Mouse (Mus musculus) ES-Bruce4 (cell line): ENCODE measurements around the gene Acer3. TPM values are rescaled to one million over a fixed set of nuclear protein-coding genes. Genes with fewer than 3 reads are reported as not detected.
A peak's percentile ranks its signal among the peaks of the same experiment; 100 is the strongest.

Experiments
- H3K27ac ChIP-seq: 2 replicates; pipeline ENCODE4 v1.5.1; 2012; ENCODE audit warnings: low read length, inconsistent platforms; ENCODE audit not compliant: insufficient read depth
- H3K27me3 ChIP-seq: 2 replicates; pipeline ENCODE4 v1.6.1; 2012; ENCODE audit warnings: mild to moderate bottlenecking, low read length, inconsistent platforms; ENCODE audit not compliant: control insufficient read depth, poor library complexity, insufficient read depth, severe bottlenecking
- H3K36me3 ChIP-seq: 2 replicates; pipeline ENCODE4 v1.6.1; 2012; ENCODE audit warnings: inconsistent platforms, mild to moderate bottlenecking, low read length, moderate library complexity; ENCODE audit not compliant: control insufficient read depth, poor library complexity, insufficient read depth, severe bottlenecking
- H3K4me1 ChIP-seq: one replicate; pipeline ENCODE4 v1.8.1; 2011; ENCODE audit warnings: low read length; ENCODE audit not compliant: control insufficient read depth, insufficient read depth
- H3K4me3 ChIP-seq: 2 replicates; pipeline ENCODE4 v1.5.1; 2011; ENCODE audit warnings: low read depth, mild to moderate bottlenecking, low read length
- H3K9ac ChIP-seq: 2 replicates; pipeline ENCODE4 v1.6.1; 2012; ENCODE audit warnings: low read depth, mild to moderate bottlenecking, inconsistent platforms; ENCODE audit not compliant: poor library complexity, severe bottlenecking
- H3K9me3 ChIP-seq: replicated peaks from 2 replicates; pipeline ENCODE4 v1.6.1; 2012; ENCODE audit warnings: mild to moderate bottlenecking, low read length, inconsistent platforms; ENCODE audit not compliant: control insufficient read depth, poor library complexity, insufficient read depth, severe bottlenecking
- CTCF ChIP-seq: IDR thresholded peaks from one replicate; pipeline ENCODE4 v1.8.1; 2011; ENCODE audit warnings: low read depth, low read length
- EP300 ChIP-seq: IDR thresholded peaks from 2 replicates; pipeline ENCODE4 v1.6.1; 2011; ENCODE audit warnings: low read depth, low read length; ENCODE audit not compliant: insufficient read depth
- POLR2A ChIP-seq: IDR thresholded peaks from one replicate; pipeline ENCODE4 v1.8.1; 2011; ENCODE audit warnings: low read length; ENCODE audit not compliant: insufficient read depth
- polyA plus RNA-seq: library from polyadenylated mRNA; stranded (reverse); fragments of >200 nt; gene quantifications from 2 replicates; pipeline ENCODE4 v1.2.4, GENCODE M21; 2011; ENCODE audit warnings: low read depth; ENCODE audit not compliant: missing spikeins, insufficient read depth, insufficient read length

Acer3 gene
- polyA plus RNA-seq, 1 experiment: 18.4 TPM

DNA sequence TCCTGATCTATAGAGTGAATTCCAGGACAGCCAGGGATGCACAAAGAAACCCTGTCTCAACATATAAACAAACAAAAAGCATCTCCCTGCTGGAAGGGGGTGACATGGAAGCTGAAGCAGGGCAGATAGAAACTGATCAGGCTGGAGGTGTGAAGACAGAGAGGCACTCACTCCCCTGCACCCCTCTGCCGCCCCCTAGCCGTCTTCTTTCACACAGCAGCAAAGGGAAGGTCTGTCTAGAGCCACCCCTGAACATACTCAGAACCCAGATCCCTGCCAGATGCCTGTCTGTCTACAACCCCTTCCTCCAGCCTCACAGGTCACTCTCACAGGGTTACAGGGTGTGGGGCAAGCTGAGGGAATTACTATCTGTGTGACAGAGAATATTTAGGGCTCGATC is 23.4 kb upstream of the Acer3 start:
- H3K27me3 ChIP-seq: no peaks in the 10 kb centered on the region
- TF ChIP-seq POLR2A: no peak
- TF ChIP-seq EP300: no peak
- peak; percentile 75 for TF ChIP-seq CTCF
- no peaks in the 10 kb centered on the region for H3K4me1 ChIP-seq
- no peak overlapping the region for H3K27ac ChIP-seq
- no peak overlapping the region for H3K9ac ChIP-seq
- no peaks in the 10 kb centered on the region for H3K9me3 ChIP-seq
- H3K36me3 ChIP-seq: no peaks in the 10 kb centered on the region
- H3K4me3 ChIP-seq: no peak overlapping the region

GRCm38 (mm10) chr7:98342249-98342648 is 21.2 kb upstream of the Acer3 start:
- H3K27ac ChIP-seq: no peak overlapping the region
- no peak overlapping the region for H3K9ac ChIP-seq
- no peaks in the 10 kb centered on the region for H3K36me3 ChIP-seq
- H3K9me3 ChIP-seq: no peaks in the 10 kb centered on the region
- no peaks in the 10 kb centered on the region for H3K4me1 ChIP-seq
- H3K27me3 ChIP-seq: no peaks in the 10 kb centered on the region
- TF ChIP-seq CTCF (no peak), EP300 (no peak), POLR2A (no peak)
- H3K4me3 ChIP-seq: no peak overlapping the region

DNA sequence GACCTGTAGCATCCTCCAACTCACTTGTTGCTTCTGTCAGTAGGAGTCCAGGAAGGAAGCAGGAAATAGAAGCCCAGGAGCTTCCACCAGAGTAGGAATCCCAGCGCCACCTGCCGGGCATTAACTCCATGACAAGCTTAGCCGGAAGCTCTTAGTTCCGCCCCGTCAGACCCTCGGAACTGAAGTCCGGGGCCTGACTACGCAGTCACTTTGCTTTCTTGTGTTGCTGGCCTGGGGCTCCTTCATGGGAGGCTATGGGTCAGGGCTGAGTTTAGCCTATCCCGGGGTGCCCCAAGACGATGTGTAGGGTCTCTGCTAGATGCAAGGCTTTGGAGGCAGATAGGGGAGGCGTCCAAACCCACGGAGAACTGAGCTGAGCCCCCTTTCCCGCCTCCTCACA is 20.5 kb upstream of the Acer3 start:
- H3K27me3 ChIP-seq: no peaks in the 10 kb centered on the region
- peak overlapping the region; percentile 62 for H3K4me3 ChIP-seq
- H3K9ac ChIP-seq: no peak overlapping the region
- no peaks in the 10 kb centered on the region for H3K36me3 ChIP-seq
- no peaks in the 10 kb centered on the region for H3K9me3 ChIP-seq
- no peaks in the 10 kb centered on the region for H3K4me1 ChIP-seq
- TF ChIP-seq EP300 (no peak), CTCF (peak; percentile 68), POLR2A (no peak)
- H3K27ac ChIP-seq: no peak overlapping the region

DNA sequence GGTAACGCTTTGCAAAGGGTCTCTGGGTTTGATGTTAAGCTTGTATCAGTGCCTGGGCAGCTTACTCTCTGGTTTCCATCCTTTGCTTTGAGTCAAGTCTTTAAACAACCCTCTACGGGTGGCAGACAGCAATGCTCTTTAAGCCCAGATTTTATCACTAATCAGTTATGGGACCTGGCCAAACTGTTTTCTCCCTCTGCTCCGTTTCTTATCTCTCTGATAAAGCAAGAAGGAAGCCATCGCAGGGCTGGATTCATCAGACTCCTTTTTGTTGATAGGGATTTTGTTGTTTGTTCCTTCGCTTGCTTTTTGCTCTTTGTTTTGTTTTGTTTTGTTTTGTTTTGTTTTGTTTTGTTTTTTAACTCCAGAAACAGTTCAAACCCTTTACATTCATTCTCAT is 19.3 kb upstream of the Acer3 start:
- Histone ChIP-seq H3K9me3 (no peaks in the 10 kb centered on the region), H3K27ac (no peak overlapping the region), H3K4me1 (no peaks in the 10 kb centered on the region), H3K9ac (no peak overlapping the region), H3K27me3 (no peaks in the 10 kb centered on the region), H3K36me3 (no peaks in the 10 kb centered on the region), H3K4me3 (no peak overlapping the region)
- no peak for TF ChIP-seq CTCF
- TF ChIP-seq EP300: no peak
- no peak for TF ChIP-seq POLR2A

DNA sequence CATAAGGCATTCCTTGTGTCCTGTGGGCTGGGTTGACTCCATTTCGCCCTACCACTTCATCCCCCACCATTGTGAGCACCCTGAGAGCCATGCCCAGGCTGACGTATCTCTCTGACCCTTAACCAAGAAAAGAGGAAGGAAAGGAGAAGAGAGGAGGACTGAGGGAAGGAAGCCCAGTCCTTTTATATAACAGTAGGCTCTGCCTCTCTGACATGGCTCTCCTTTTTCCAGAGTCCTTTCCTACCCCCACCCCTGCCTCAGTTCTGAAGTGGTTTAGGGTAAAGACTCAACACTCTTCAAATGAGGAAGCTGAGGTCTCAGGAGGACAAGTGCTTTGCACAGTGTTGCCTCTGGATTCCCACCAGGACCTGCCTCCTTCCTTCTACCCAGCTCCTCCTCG is 13.0 kb upstream of the Acer3 start:
- Histone ChIP-seq H3K36me3 (no peaks in the 10 kb centered on the region), H3K27me3 (no peaks in the 10 kb centered on the region), H3K9me3 (no peaks in the 10 kb centered on the region), H3K9ac (no peak overlapping the region), H3K4me3 (no peak overlapping the region), H3K27ac (no peak overlapping the region), H3K4me1 (no peaks in the 10 kb centered on the region)
- TF ChIP-seq EP300 (no peak), POLR2A (no peak), CTCF (no peak)

DNA sequence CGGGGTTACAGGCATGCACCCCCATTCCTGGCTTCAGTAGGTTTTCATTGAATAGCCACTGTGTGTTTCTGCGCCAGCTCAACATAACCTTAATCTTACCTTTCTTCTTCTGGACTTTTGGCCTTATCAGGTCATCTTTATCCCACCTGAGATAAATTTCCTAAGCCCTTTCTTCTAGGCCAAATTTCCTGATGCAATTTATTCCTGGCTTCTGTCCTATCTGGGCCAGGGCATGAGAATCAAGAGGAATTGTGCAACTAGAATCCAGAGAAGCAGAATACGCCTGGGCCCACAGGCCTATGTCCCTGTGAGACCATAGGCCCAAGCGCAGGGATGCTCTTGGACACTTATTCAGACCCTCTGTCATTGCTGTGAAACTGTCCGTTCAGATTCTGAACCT is 12.5 kb upstream of the Acer3 start:
- Histone ChIP-seq H3K27ac (no peak overlapping the region), H3K36me3 (no peaks in the 10 kb centered on the region), H3K4me3 (no peak overlapping the region), H3K4me1 (no peaks in the 10 kb centered on the region), H3K9me3 (no peaks in the 10 kb centered on the region), H3K9ac (no peak overlapping the region), H3K27me3 (no peaks in the 10 kb centered on the region)
- TF ChIP-seq EP300 (no peak), CTCF (no peak), POLR2A (no peak)
